Mouse (Mus musculus): ENCODE results near the gene Fancf. TPM values are rescaled to one million over a fixed set of nuclear protein-coding genes. Genes with fewer than 3 reads are reported as not detected.

The Fancf gene
- polyA plus RNA-seq, 1 experiment = 6.8 TPM

- H3K4me1 ChIP-seq (ENCODE audit: control insufficient read depth, insufficient read depth, low read length) = no peaks in the 10 kb centered on the region
- no peak overlapping the region for H3K9ac ChIP-seq (ENCODE audit: low read depth, poor library complexity, severe bottlenecking)
- TF ChIP-seq CTCF (IDR thresholded peaks at IDR 0.05; ENCODE audit: low read depth, low read length) (no peak), POLR2A (IDR thresholded peaks at IDR 0.05; ENCODE audit: insufficient read depth, low read length) (no peak), EP300 (IDR thresholded peaks at IDR 0.05; ENCODE audit: insufficient read depth, low read depth, low read length) (no peak)
- H3K27ac ChIP-seq (ENCODE audit: insufficient read depth, low read length) = no peak overlapping the region
- H3K27me3 ChIP-seq (ENCODE audit: control insufficient read depth, insufficient read depth, low read length, poor library complexity, severe bottlenecking) = no peaks in the 10 kb centered on the region
- H3K4me3 ChIP-seq (ENCODE audit: low read depth, low read length) = no peak overlapping the region
- no peaks in the 10 kb centered on the region for H3K36me3 ChIP-seq (ENCODE audit: control insufficient read depth, insufficient read depth, low read length, poor library complexity, severe bottlenecking)
- no peaks in the 10 kb centered on the region for H3K9me3 ChIP-seq (replicated peaks; ENCODE audit: control insufficient read depth, insufficient read depth, low read length, poor library complexity, severe bottlenecking)
Observed at GRCm38 (mm10) chr7:51889601-51890000, 27.5 kb upstream of the Fancf start.

GRCm38 (mm10) chr7:51887678-51888567, 25.9 kb upstream of the Fancf start:
- no peaks in the 10 kb centered on the region for H3K9me3 ChIP-seq (replicated peaks; ENCODE audit: control insufficient read depth, insufficient read depth, low read length, poor library complexity, severe bottlenecking)
- H3K27me3 ChIP-seq (ENCODE audit: control insufficient read depth, insufficient read depth, low read length, poor library complexity, severe bottlenecking) = no peaks in the 10 kb centered on the region
- TF ChIP-seq CTCF (IDR thresholded peaks at IDR 0.05; ENCODE audit: low read depth, low read length) = no peak
- TF ChIP-seq EP300 (IDR thresholded peaks at IDR 0.05; ENCODE audit: insufficient read depth, low read depth, low read length) = no peak
- no peak for TF ChIP-seq POLR2A (IDR thresholded peaks at IDR 0.05; ENCODE audit: insufficient read depth, low read length)
- H3K27ac ChIP-seq (ENCODE audit: insufficient read depth, low read length) = no peak overlapping the region
- H3K4me1 ChIP-seq (ENCODE audit: control insufficient read depth, insufficient read depth, low read length) = no peaks in the 10 kb centered on the region
- H3K4me3 ChIP-seq (ENCODE audit: low read depth, low read length) = no peak overlapping the region
- H3K36me3 ChIP-seq (ENCODE audit: control insufficient read depth, insufficient read depth, low read length, poor library complexity, severe bottlenecking) = no peaks in the 10 kb centered on the region
- H3K9ac ChIP-seq (ENCODE audit: low read depth, poor library complexity, severe bottlenecking) = no peak overlapping the region

- TF ChIP-seq CTCF (IDR thresholded peaks at IDR 0.05; ENCODE audit: low read depth, low read length) (no peak), EP300 (IDR thresholded peaks at IDR 0.05; ENCODE audit: insufficient read depth, low read depth, low read length) (no peak), POLR2A (IDR thresholded peaks at IDR 0.05; ENCODE audit: insufficient read depth, low read length) (no peak)
Observed at GRCm38 (mm10) chr7:51885345-51885744, 23.3 kb upstream of the Fancf start.

GRCm38 (mm10) chr7:51880121-51880520, 18.1 kb upstream of the Fancf start:
- no peak overlapping the region for H3K4me3 ChIP-seq (ENCODE audit: low read depth, low read length)
- H3K27me3 ChIP-seq (ENCODE audit: control insufficient read depth, insufficient read depth, low read length, poor library complexity, severe bottlenecking) = no peaks in the 10 kb centered on the region
- peaks cover 3% of the 10 kb centered on the region for H3K4me1 ChIP-seq (ENCODE audit: control insufficient read depth, insufficient read depth, low read length)
- H3K9ac ChIP-seq (ENCODE audit: low read depth, poor library complexity, severe bottlenecking) = no peak overlapping the region
- TF ChIP-seq CTCF (IDR thresholded peaks at IDR 0.05; ENCODE audit: low read depth, low read length) (no peak), EP300 (IDR thresholded peaks at IDR 0.05; ENCODE audit: insufficient read depth, low read depth, low read length) (no peak)
- H3K36me3 ChIP-seq (ENCODE audit: control insufficient read depth, insufficient read depth, low read length, poor library complexity, severe bottlenecking) = no peaks in the 10 kb centered on the region
- H3K9me3 ChIP-seq (replicated peaks; ENCODE audit: control insufficient read depth, insufficient read depth, low read length, poor library complexity, severe bottlenecking) = no peaks in the 10 kb centered on the region
- no peak overlapping the region for H3K27ac ChIP-seq (ENCODE audit: insufficient read depth, low read length)

More at GRCm38 (mm10) chr7:51885345-51885744, 23.3 kb upstream of the Fancf start:
- H3K27me3 ChIP-seq (ENCODE audit: control insufficient read depth, insufficient read depth, low read length, poor library complexity, severe bottlenecking) = no peaks in the 10 kb centered on the region
- no peaks in the 10 kb centered on the region for H3K36me3 ChIP-seq (ENCODE audit: control insufficient read depth, insufficient read depth, low read length, poor library complexity, severe bottlenecking)
- no peaks in the 10 kb centered on the region for H3K9me3 ChIP-seq (replicated peaks; ENCODE audit: control insufficient read depth, insufficient read depth, low read length, poor library complexity, severe bottlenecking)
- H3K4me3 ChIP-seq (ENCODE audit: low read depth, low read length) = no peak overlapping the region
- H3K9ac ChIP-seq (ENCODE audit: low read depth, poor library complexity, severe bottlenecking) = no peak overlapping the region
- no peaks in the 10 kb centered on the region for H3K4me1 ChIP-seq (ENCODE audit: control insufficient read depth, insufficient read depth, low read length)
- H3K27ac ChIP-seq (ENCODE audit: insufficient read depth, low read length) = no peak overlapping the region

- H3K4me1 ChIP-seq (ENCODE audit: control insufficient read depth, insufficient read depth, low read length) = peaks cover 3% of the 10 kb centered on the region
- no peak overlapping the region for H3K27ac ChIP-seq (ENCODE audit: insufficient read depth, low read length)
- no peak for TF ChIP-seq POLR2A (IDR thresholded peaks at IDR 0.05; ENCODE audit: insufficient read depth, low read length)
- TF ChIP-seq EP300 (IDR thresholded peaks at IDR 0.05; ENCODE audit: insufficient read depth, low read depth, low read length) = no peak
- TF ChIP-seq CTCF (IDR thresholded peaks at IDR 0.05; ENCODE audit: low read depth, low read length) = no peak
- no peaks in the 10 kb centered on the region for H3K27me3 ChIP-seq (ENCODE audit: control insufficient read depth, insufficient read depth, low read length, poor library complexity, severe bottlenecking)
- no peaks in the 10 kb centered on the region for H3K9me3 ChIP-seq (replicated peaks; ENCODE audit: control insufficient read depth, insufficient read depth, low read length, poor library complexity, severe bottlenecking)
- H3K9ac ChIP-seq (ENCODE audit: low read depth, poor library complexity, severe bottlenecking) = peak overlapping the region; percentile 25
- peak overlapping the region; percentile 61 for H3K4me3 ChIP-seq (ENCODE audit: low read depth, low read length)
- H3K36me3 ChIP-seq (ENCODE audit: control insufficient read depth, insufficient read depth, low read length, poor library complexity, severe bottlenecking) = no peaks in the 10 kb centered on the region
Observed at GRCm38 (mm10) chr7:51879136-51879723, 17.2 kb upstream of the Fancf start.

- Histone ChIP-seq H3K4me1 (ENCODE audit: control insufficient read depth, insufficient read depth, low read length) (peaks cover 3% of the 10 kb centered on the region), H3K27ac (ENCODE audit: insufficient read depth, low read length) (no peak overlapping the region), H3K9ac (ENCODE audit: low read depth, poor library complexity, severe bottlenecking) (peak overlapping the region; percentile 25; the same call in 1 of the 2 replicates), H3K4me3 (ENCODE audit: low read depth, low read length) (peak overlapping the region; percentile 61), H3K27me3 (ENCODE audit: control insufficient read depth, insufficient read depth, low read length, poor library complexity, severe bottlenecking) (no peaks in the 10 kb centered on the region), H3K36me3 (ENCODE audit: control insufficient read depth, insufficient read depth, low read length, poor library complexity, severe bottlenecking) (no peaks in the 10 kb centered on the region), H3K9me3 (replicated peaks; ENCODE audit: control insufficient read depth, insufficient read depth, low read length, poor library complexity, severe bottlenecking) (no peaks in the 10 kb centered on the region)
- no peak for TF ChIP-seq POLR2A (IDR thresholded peaks at IDR 0.05; ENCODE audit: insufficient read depth, low read length)
- TF ChIP-seq EP300 (IDR thresholded peaks at IDR 0.05; ENCODE audit: insufficient read depth, low read depth, low read length) = no peak
- no peak for TF ChIP-seq CTCF (IDR thresholded peaks at IDR 0.05; ENCODE audit: low read depth, low read length)
Observed at GRCm38 (mm10) chr7:51878730-51879129, 16.7 kb upstream of the Fancf start.

Data from ES-Bruce4 (cell line).